Mouse (Mus musculus) liver, embryonic 12.5 days (tissue): ENCODE results near the gene Aqp5. TPM values are rescaled to one million over a fixed set of nuclear protein-coding genes. Genes with fewer than 3 reads are reported as not detected.

Experiments used
- ATAC-seq: fragments of 200-750 bp; cut with Nextera tagmentation; 2 replicates; pipeline ENCODE4 v1.8.0; 2017; ENCODE audit warnings: moderate number of reproducible peaks, mild to moderate bottlenecking, moderate library complexity
- H3K27ac ChIP-seq: fragments of 300-500 bp; sonication (generic); 2 replicates; pipeline ENCODE4 v1.5.1; 2016; ENCODE audit warnings: mild to moderate bottlenecking
- H3K27me3 ChIP-seq: fragments of 300-500 bp; sonication (generic); replicated peaks from 2 replicates; pipeline ENCODE4 v1.6.1; 2016; ENCODE audit warnings: mild to moderate bottlenecking, moderate library complexity
- H3K36me3 ChIP-seq: fragments of 300-500 bp; sonication (generic); 2 replicates; pipeline ENCODE4 v1.6.1; 2016; ENCODE audit warnings: mild to moderate bottlenecking, moderate library complexity
- H3K4me1 ChIP-seq: fragments of 300-500 bp; sonication (generic); 2 replicates; pipeline ENCODE4 v1.6.1; 2016
- H3K4me2 ChIP-seq: fragments of 300-500 bp; sonication (generic); 2 replicates; pipeline ENCODE4 v1.6.1; 2016; ENCODE audit warnings: mild to moderate bottlenecking, moderate library complexity
- H3K4me3 ChIP-seq: fragments of 300-500 bp; sonication (generic); 2 replicates; pipeline ENCODE4 v1.5.1; 2016; ENCODE audit warnings: mild to moderate bottlenecking, moderate library complexity
- H3K9ac ChIP-seq: fragments of 300-500 bp; sonication (generic); 2 replicates; pipeline ENCODE4 v1.6.1; 2016; ENCODE audit warnings: mild to moderate bottlenecking, moderate library complexity
- H3K9me3 ChIP-seq: fragments of 300-500 bp; sonication (generic); replicated peaks from 2 replicates; pipeline ENCODE4 v1.6.1; 2016; ENCODE audit warnings: mild to moderate bottlenecking, moderate library complexity
- WGBS: fragments of 180-500 bp; shearing (Covaris S2); methylation state at CpG from one replicate; pipeline ENCODE4 v1.1.7; 2016; ENCODE audit not compliant: insufficient replicate concordance; 5-methylcytosine and 5-hydroxymethylcytosine counted together
- polyA plus RNA-seq: library from polyadenylated mRNA; unstranded; fragments of >200 nt; fragmentation: Nextera tagmentation; extraction: Ambion mirVana; gene quantifications from 2 replicates; pipeline ENCODE4 v1.2.1, GENCODE M21; 2016

The Aqp5 gene
- polyA plus RNA-seq, 1 experiment from 2014 or later, result 0.41 TPM

GRCm38 (mm10) chr15:99614753-99615152 lies 24.2 kb downstream of the Aqp5 start:
- peaks cover 62% of the 10 kb centered on the region for H3K27me3 ChIP-seq
- ATAC-seq, result no peak
- H3K9ac ChIP-seq, result no peak overlapping the region
- no peak overlapping the region for H3K4me2 ChIP-seq
- no peak overlapping the region for H3K4me3 ChIP-seq
- WGBS, result 12% methylated on average over 12 of the region's 12 CpGs
- 0 out of 2 replicates have a peak, but pooled peaks cover 3% of the 10 kb centered on the region for H3K9me3 ChIP-seq
- no peaks in the 10 kb centered on the region for H3K4me1 ChIP-seq
- H3K36me3 ChIP-seq, result peaks cover 11% of the 10 kb centered on the region
- H3K27ac ChIP-seq, result no peak overlapping the region

DNA sequence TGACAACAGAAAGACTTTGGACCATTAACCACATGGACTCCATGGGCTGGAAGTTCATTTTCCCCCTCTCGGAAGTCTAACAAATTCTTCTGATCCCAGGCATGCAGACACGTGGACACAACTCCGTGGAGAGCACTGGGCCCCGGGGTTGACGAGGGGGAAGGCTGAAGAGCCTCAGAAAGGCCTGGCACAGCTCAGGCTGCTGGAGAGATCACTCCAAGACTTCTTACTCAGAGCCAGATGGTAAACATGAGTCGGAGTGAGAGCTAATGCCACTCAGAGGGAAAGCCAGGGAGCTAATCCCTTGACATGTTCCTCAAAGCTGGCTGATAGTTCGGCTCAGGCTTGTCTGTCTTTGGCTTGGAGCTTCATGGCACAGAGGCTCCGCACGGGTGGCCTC lies 24.7 kb downstream of the Aqp5 start:
- H3K4me1 ChIP-seq, result no peaks in the 10 kb centered on the region
- peaks cover 15% of the 10 kb centered on the region for H3K36me3 ChIP-seq
- H3K9ac ChIP-seq, result no peak overlapping the region
- no peak overlapping the region for H3K4me2 ChIP-seq
- no peak overlapping the region for H3K4me3 ChIP-seq
- H3K27me3 ChIP-seq, result peaks cover 57% of the 10 kb centered on the region
- ATAC-seq, result no peak
- 54% methylated on average over 9 of the region's 9 CpGs for WGBS
- 0 out of 2 replicates have a peak, but pooled peaks cover 3% of the 10 kb centered on the region for H3K9me3 ChIP-seq
- H3K27ac ChIP-seq, result no peak overlapping the region

DNA sequence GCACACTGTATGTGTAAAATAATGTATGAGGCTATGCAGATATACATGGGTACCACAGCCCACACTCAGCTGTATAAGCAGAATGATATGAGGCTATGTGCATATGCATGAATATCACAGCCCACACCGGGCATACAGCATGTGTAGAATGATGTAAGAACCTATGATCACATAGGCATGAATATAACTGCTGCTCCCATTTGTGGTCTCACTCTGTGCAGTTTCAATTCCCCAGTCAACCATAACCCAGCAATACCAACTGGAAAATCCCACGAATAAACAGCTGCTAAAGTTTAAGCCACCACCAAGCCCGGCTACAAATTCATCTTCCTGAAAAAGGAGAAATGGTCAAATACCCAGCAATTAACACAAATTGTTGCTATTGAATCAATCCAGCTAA lies 28.0 kb downstream of the Aqp5 start:
- no peak for ATAC-seq
- H3K27me3 ChIP-seq, result peaks cover 27% of the 10 kb centered on the region
- 79% methylated on average over 3 of the region's 3 CpGs for WGBS

GRCm38 (mm10) chr15:99619821-99620220 lies 29.2 kb downstream of the Aqp5 start:
- H3K9me3 ChIP-seq, result no peaks in the 10 kb centered on the region

More for the DNA sequence above, 28.0 kb downstream of the Aqp5 start:
- H3K4me3 ChIP-seq, result no peak overlapping the region
- H3K9me3 ChIP-seq, result no peaks in the 10 kb centered on the region
- no peak overlapping the region for H3K9ac ChIP-seq
- peaks cover 49% of the 10 kb centered on the region for H3K36me3 ChIP-seq
- H3K4me2 ChIP-seq, result no peak overlapping the region
- H3K27ac ChIP-seq, result no peak overlapping the region
- no peaks in the 10 kb centered on the region for H3K4me1 ChIP-seq

DNA sequence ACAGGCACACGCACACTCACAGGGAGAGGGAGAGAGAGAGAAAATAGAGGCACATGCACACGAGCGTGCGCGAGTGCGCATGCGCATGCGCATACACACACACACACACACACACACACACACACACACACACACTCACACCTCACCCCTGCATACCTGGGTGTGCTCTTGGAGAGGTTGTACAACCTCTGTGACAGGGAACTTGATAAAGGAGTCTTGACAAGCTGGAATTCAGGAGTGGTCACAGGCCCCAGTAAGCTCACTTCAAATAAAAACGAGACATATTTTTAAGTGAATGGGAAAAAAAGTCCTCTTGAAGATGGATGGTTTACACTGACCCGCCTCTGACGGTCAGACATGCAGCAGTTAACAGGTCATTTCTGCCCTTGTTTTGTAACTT lies 31.5 kb downstream of the Aqp5 start:
- Histone ChIP-seq H3K4me3 (no peak overlapping the region), H3K27me3 (no peaks in the 10 kb centered on the region; the same call in 1 of the 2 replicates), H3K4me2 (no peak overlapping the region), H3K4me1 (no peaks in the 10 kb centered on the region), H3K9me3 (no peaks in the 10 kb centered on the region), H3K36me3 (peaks cover 83% of the 10 kb centered on the region), H3K27ac (no peak overlapping the region), H3K9ac (no peak overlapping the region)
- 87% methylated on average over 11 of the region's 11 CpGs for whole genome bisulfite sequencing
- ATAC-seq, result no peak

More at GRCm38 (mm10) chr15:99619821-99620220, 29.2 kb downstream of the Aqp5 start:
- Histone ChIP-seq H3K4me2 (no peak overlapping the region), H3K27me3 (peaks cover 15% of the 10 kb centered on the region), H3K4me3 (no peak overlapping the region), H3K9ac (no peak overlapping the region), H3K27ac (no peak overlapping the region), H3K36me3 (peaks cover 61% of the 10 kb centered on the region), H3K4me1 (no peaks in the 10 kb centered on the region)
- no peak for ATAC-seq
- WGBS, result 80% methylated on average over 4 of the region's 4 CpGs

DNA sequence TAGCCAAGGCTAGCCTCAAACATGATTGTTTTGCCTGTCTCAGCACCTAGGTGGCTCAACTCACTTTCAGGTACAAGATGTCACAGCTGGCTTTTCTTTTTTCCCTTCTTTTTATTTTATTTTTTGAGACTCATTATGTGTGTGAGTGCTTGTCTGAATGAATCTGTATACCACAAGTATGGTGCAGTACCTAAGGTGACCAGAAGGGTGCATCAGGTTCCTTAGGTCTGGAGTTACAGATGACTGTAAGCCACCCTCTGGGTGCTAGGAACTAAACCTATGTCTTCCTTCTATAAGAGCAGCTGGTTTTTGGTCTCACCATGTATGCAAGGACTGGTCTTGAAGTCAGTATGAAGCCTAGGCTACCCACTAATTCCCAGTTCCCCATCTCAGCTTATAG lies 41.0 kb downstream of the Aqp5 start:
- H3K9me3 ChIP-seq, result no peaks in the 10 kb centered on the region
- H3K36me3 ChIP-seq, result peaks cover 99% of the 10 kb centered on the region
- no peak overlapping the region for H3K27ac ChIP-seq
- H3K4me2 ChIP-seq, result no peak overlapping the region
- no peak overlapping the region for H3K9ac ChIP-seq
- no peak for ATAC-seq
- H3K27me3 ChIP-seq, result no peaks in the 10 kb centered on the region
- no peaks in the 10 kb centered on the region for H3K4me1 ChIP-seq
- no peak overlapping the region for H3K4me3 ChIP-seq

DNA sequence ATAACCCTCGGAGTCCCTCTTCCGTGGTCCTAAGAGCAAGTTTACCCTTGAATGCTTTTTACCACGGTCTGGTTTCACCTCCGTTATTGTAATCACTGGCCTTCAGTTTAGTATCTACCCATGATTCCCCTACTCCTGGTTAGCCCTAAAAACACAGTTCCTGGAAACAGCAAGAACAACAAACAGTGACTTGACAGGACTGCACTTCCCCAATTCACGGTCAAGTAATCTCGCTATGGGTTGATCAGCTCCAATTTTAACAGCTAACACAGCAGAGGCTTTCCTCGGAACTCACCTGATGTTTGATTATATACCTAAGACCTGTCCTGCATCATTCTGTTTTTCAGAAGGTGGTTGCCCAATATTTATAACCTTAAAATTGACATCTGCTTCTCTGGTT lies 44.1 kb downstream of the Aqp5 start:
- WGBS, result 77% methylated on average over 7 of the region's 7 CpGs
- no peak for ATAC-seq
- no peak overlapping the region for H3K4me3 ChIP-seq
- no peak overlapping the region for H3K9ac ChIP-seq
- peaks cover 99% of the 10 kb centered on the region for H3K36me3 ChIP-seq
- no peaks in the 10 kb centered on the region for H3K27me3 ChIP-seq
- H3K4me2 ChIP-seq, result no peak overlapping the region
- H3K4me1 ChIP-seq, result no peaks in the 10 kb centered on the region
- H3K27ac ChIP-seq, result no peak overlapping the region
- no peaks in the 10 kb centered on the region for H3K9me3 ChIP-seq

DNA sequence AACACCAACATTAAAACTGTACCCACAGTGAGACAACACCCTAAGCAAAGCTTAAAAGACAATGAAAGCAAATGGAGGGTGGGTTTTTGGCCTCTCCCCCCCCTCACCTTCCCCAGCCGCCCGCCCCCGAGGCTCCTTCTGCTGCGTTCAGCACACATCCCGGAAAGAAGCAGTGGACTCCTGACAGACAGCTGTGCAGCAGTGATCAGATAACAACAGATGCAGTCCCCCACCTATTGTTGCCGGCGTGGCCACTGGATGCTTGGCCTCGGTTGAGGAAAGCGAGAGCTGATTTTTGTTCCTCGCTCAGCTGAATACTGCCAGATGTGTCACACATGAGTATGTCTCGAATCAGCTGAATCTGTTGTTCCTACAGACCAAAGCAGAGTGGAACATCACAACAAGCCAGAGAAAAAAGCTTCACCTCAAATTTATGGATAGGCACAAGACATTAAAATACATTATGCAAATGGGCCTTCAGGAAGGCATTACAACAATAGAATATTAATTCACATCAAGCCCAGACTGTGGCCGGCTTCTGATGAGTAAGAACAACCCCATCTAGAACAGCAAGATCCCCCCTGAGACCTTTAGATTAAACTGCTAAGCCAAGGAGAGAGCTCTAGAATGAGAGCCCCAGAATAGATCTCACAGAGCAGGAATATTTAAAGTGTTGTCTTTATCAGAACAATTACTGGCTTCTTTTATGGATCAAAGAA lies 47.0 kb downstream of the Aqp5 start:
- 90% methylated on average over 12 of the region's 12 CpGs for WGBS
- Histone ChIP-seq H3K9ac (no peak overlapping the region), H3K4me1 (no peaks in the 10 kb centered on the region), H3K36me3 (peaks cover 99% of the 10 kb centered on the region), H3K4me3 (no peak overlapping the region), H3K4me2 (no peak overlapping the region), H3K9me3 (no peaks in the 10 kb centered on the region), H3K27ac (no peak overlapping the region), H3K27me3 (no peaks in the 10 kb centered on the region)
- ATAC-seq, result no peak

DNA sequence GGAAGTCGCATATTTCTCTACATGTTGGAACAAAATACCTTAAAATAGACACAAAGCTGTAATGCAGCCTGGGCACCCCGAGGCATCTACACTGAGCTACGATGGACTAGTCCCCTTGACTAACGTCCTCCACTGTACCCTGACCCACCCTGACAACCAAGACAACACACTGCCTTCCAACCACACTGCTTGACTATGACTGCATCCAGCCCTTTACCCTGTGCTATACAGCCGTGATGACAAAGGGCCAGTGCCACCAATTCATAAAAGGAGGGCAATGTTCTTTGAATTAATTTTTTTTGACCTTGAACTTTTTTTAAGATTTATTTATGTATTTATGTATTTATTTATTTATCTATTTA lies 47.5 kb downstream of the Aqp5 start:
- H3K36me3 ChIP-seq, result peaks cover 99% of the 10 kb centered on the region
- H3K4me2 ChIP-seq, result no peak overlapping the region
- no peaks in the 10 kb centered on the region for H3K9me3 ChIP-seq
- H3K4me1 ChIP-seq, result no peaks in the 10 kb centered on the region
- no peaks in the 10 kb centered on the region for H3K27me3 ChIP-seq
- WGBS, result 86% methylated on average over 5 of the region's 5 CpGs
- H3K4me3 ChIP-seq, result no peak overlapping the region
- ATAC-seq, result no peak
- H3K9ac ChIP-seq, result no peak overlapping the region
- H3K27ac ChIP-seq, result no peak overlapping the region

DNA sequence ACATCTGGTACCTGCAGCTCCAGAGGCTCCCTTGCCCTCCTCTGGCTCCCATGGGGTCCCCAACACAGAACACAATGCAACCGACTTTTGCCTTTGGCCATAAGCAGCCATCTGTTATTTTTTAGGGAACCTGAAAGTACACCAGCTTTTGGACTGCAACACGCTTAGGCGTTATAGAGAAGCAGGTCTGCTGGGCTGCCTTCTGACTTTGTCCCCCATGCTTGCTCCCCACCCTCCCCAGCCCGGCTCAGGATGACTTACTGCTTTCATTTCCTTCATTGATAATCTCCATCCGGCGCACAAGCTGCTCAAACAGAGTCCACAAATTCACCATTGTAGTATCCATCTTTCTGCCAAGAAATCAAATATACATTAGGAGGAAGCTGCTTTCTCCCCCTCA lies 52.0 kb downstream of the Aqp5 start:
- Histone ChIP-seq H3K27ac (no peak overlapping the region), H3K4me2 (no peak overlapping the region), H3K9me3 (no peaks in the 10 kb centered on the region), H3K9ac (no peak overlapping the region), H3K4me3 (no peak overlapping the region), H3K4me1 (peaks cover 36% of the 10 kb centered on the region), H3K36me3 (peaks cover 56% of the 10 kb centered on the region), H3K27me3 (no peaks in the 10 kb centered on the region)
- ATAC-seq, result no peak
- WGBS, result 79% methylated on average over 6 of the region's 6 CpGs

- WGBS, result 84% methylated on average over 10 of the region's 10 CpGs
Measured at GRCm38 (mm10) chr15:99643832-99644231, 53.2 kb downstream of the Aqp5 start.

More at GRCm38 (mm10) chr15:99643832-99644231, 53.2 kb downstream of the Aqp5 start:
- Histone ChIP-seq H3K4me3 (no peak overlapping the region), H3K4me2 (no peak overlapping the region), H3K27ac (no peak overlapping the region), H3K4me1 (peaks cover 46% of the 10 kb centered on the region), H3K9ac (no peak overlapping the region), H3K27me3 (no peaks in the 10 kb centered on the region), H3K9me3 (no peaks in the 10 kb centered on the region), H3K36me3 (peaks cover 47% of the 10 kb centered on the region)
- ATAC-seq, result no peak
